Mouse (Mus musculus): ENCODE data around the gene Apol6. TPM values are rescaled to one million over a fixed set of nuclear protein-coding genes. Genes with fewer than 3 reads are reported as not detected.

Gene Apol6
- polyA plus RNA-seq, 1 experiment from 2014 or later: not detected

DNA sequence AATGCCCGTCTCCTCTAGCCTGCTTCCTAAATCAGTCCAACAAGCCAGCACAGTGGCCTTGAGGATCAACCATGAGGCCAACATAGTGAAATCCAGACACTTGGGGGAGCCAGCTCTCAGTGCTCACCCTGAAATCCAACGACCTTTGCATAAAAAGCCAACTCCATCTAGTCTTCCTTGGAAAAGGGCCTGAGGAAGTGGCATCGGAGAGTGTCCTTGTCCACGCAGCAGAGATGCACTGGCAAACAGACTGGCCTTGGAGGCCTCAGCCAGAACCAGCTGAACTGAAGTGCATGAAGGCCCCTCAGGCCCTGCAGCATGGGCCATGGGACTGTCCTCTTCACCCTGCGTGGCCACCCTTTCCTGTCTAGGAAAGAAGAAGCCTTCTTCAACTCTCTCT lies 36.9 kb downstream of the Apol6 start:
- no peaks in the 10 kb centered on the region for H3K9me3 ChIP-seq (ENCODE audit: control insufficient read depth, low read length)
- no peak for ATAC-seq (ENCODE audit: insufficient read depth, low FRiP score, low TSS enrichment)
- H3K27me3 ChIP-seq (ENCODE audit: control insufficient read depth, insufficient read depth, low read length): no peaks in the 10 kb centered on the region
- no peak overlapping the region for H3K27ac ChIP-seq (ENCODE audit: low read depth, low read length)
- peaks cover 15% of the 10 kb centered on the region for H3K36me3 ChIP-seq (ENCODE audit: control insufficient read depth, insufficient read depth, low read length)
- no peak for DNase-seq (ENCODE audit: low spot score)
- no peaks in the 10 kb centered on the region for H3K4me1 ChIP-seq (ENCODE audit: control insufficient read depth, insufficient read depth, low read length)
- no peak overlapping the region for H3K9ac ChIP-seq (ENCODE audit: low read length)
- H3K4me3 ChIP-seq (ENCODE audit: low read depth, low read length): no peak overlapping the region
- H3K4me2 ChIP-seq (ENCODE audit: low read depth): no peak overlapping the region
- WGBS: 87% methylated on average over 5 of the region's 5 CpGs

GRCm38 (mm10) chr15:77085818-77086217 lies 41.3 kb downstream of the Apol6 start:
- Histone ChIP-seq H3K4me1 (ENCODE audit: control insufficient read depth, insufficient read depth, low read length) (no peaks in the 10 kb centered on the region), H3K4me3 (ENCODE audit: low read depth, low read length) (no peak overlapping the region), H3K27ac (ENCODE audit: low read depth, low read length) (no peak overlapping the region), H3K9me3 (ENCODE audit: control insufficient read depth, low read length) (no peaks in the 10 kb centered on the region), H3K4me2 (ENCODE audit: low read depth) (no peak overlapping the region), H3K36me3 (ENCODE audit: control insufficient read depth, insufficient read depth, low read length) (peaks cover 6% of the 10 kb centered on the region), H3K27me3 (ENCODE audit: control insufficient read depth, insufficient read depth, low read length) (no peaks in the 10 kb centered on the region), H3K9ac (ENCODE audit: low read length) (no peak overlapping the region)
- ATAC-seq (ENCODE audit: insufficient read depth, low FRiP score, low TSS enrichment): no peak
- no peak for DNase-seq (ENCODE audit: low spot score)
- 92% methylated on average over 7 of the region's 7 CpGs for WGBS

DNA sequence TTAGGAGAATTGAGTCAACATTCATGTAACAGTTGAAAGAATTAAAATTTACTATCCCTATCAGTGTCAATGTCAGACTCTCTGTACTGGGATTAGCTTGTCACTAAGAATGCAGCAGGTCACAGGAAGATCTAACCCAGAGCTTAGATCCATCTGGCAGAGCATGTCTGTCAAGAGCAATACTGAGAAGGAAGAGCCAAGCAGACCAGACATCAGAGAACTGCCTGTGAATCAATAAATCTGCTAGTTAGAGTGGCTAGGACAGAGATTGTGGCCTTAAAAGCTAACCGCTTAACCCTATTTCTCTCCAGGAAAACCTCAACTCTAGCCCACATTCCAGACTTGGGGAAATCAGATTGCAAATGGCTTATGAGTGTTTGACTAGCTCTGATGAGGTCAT lies 42.0 kb downstream of the Apol6 start:
- WGBS: 94% methylated on average over 1 of the region's 1 CpGs
- no peaks in the 10 kb centered on the region for H3K9me3 ChIP-seq (ENCODE audit: control insufficient read depth, low read length)
- peaks cover 4% of the 10 kb centered on the region for H3K36me3 ChIP-seq (ENCODE audit: control insufficient read depth, insufficient read depth, low read length)
- H3K4me2 ChIP-seq (ENCODE audit: low read depth): no peak overlapping the region
- no peak overlapping the region for H3K27ac ChIP-seq (ENCODE audit: low read depth, low read length)
- H3K27me3 ChIP-seq (ENCODE audit: control insufficient read depth, insufficient read depth, low read length): no peaks in the 10 kb centered on the region
- no peak overlapping the region for H3K4me3 ChIP-seq (ENCODE audit: low read depth, low read length)
- DNase-seq (ENCODE audit: low spot score) (no peak), ATAC-seq (ENCODE audit: insufficient read depth, low FRiP score, low TSS enrichment) (no peak)
- H3K4me1 ChIP-seq (ENCODE audit: control insufficient read depth, insufficient read depth, low read length): no peaks in the 10 kb centered on the region
- H3K9ac ChIP-seq (ENCODE audit: low read length): no peak overlapping the region

DNA sequence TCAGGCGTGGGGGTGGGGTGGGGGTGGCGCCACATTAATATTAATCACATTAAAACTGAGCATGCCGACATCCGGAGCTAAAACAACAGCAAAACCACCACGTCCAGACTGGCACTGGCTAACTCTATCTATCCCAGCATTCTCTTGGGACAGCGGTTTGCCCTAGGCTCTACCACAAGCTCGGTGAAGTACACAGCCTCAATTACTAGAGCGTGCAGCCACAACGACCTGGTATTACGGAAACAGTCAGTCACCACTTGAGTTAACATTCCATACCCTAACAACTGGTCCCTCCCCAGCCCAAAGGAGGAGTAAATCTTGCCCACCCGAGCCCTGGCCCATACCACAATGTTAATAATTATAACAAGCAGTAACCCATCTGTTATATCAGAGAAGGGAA lies 44.7 kb downstream of the Apol6 start:
- no peak overlapping the region for H3K9ac ChIP-seq (ENCODE audit: low read length)
- H3K36me3 ChIP-seq (ENCODE audit: control insufficient read depth, insufficient read depth, low read length): peaks cover 3% of the 10 kb centered on the region; the same call in 1 of the 2 replicates
- no peak overlapping the region for H3K4me2 ChIP-seq (ENCODE audit: low read depth)
- H3K27me3 ChIP-seq (ENCODE audit: control insufficient read depth, insufficient read depth, low read length): no peaks in the 10 kb centered on the region
- no peak overlapping the region for H3K27ac ChIP-seq (ENCODE audit: low read depth, low read length)
- no peaks in the 10 kb centered on the region for H3K9me3 ChIP-seq (ENCODE audit: control insufficient read depth, low read length)
- H3K4me1 ChIP-seq (ENCODE audit: control insufficient read depth, insufficient read depth, low read length): no peaks in the 10 kb centered on the region
- DNase-seq (ENCODE audit: low spot score): no peak
- no peak overlapping the region for H3K4me3 ChIP-seq (ENCODE audit: low read depth, low read length)
- no peak for ATAC-seq (ENCODE audit: insufficient read depth, low FRiP score, low TSS enrichment)
- WGBS: 79% methylated on average over 11 of the region's 11 CpGs

- no peak overlapping the region for H3K27ac ChIP-seq (ENCODE audit: low read depth, low read length)
- no peaks in the 10 kb centered on the region for H3K9me3 ChIP-seq (ENCODE audit: control insufficient read depth, low read length)
- 89% methylated on average over 5 of the region's 5 CpGs for WGBS
- H3K4me2 ChIP-seq (ENCODE audit: low read depth): no peak overlapping the region
- H3K4me3 ChIP-seq (ENCODE audit: low read depth, low read length): no peak overlapping the region
- H3K36me3 ChIP-seq (ENCODE audit: control insufficient read depth, insufficient read depth, low read length): peaks cover 3% of the 10 kb centered on the region; the same call in 1 of the 2 replicates
- ATAC-seq (ENCODE audit: insufficient read depth, low FRiP score, low TSS enrichment) (no peak), DNase-seq (ENCODE audit: low spot score) (no peak)
- no peaks in the 10 kb centered on the region for H3K27me3 ChIP-seq (ENCODE audit: control insufficient read depth, insufficient read depth, low read length)
- no peaks in the 10 kb centered on the region for H3K4me1 ChIP-seq (ENCODE audit: control insufficient read depth, insufficient read depth, low read length)
- H3K9ac ChIP-seq (ENCODE audit: low read length): no peak overlapping the region
Measured at GRCm38 (mm10) chr15:77090531-77090930, 46.0 kb downstream of the Apol6 start.

DNA sequence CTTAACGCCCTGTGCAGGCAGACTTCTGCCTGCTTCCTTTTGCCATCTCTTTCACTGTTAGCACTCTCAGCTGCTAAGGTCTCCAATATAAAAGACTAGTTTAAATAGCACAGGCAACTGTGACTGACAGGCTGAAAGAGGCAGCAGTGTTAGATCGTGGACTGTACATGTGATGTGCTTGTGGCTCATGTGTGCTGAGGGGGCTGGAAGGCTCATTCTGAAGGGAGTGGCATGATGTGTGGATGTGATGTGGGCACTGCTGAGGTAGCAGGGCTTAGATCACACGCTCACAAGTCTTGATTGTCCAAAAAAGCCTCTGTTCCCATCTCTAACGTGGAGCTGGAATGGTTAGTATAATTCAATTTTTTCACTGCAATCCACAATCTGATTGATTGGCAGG lies 46.9 kb downstream of the Apol6 start:
- Histone ChIP-seq H3K27me3 (ENCODE audit: control insufficient read depth, insufficient read depth, low read length) (no peaks in the 10 kb centered on the region), H3K36me3 (ENCODE audit: control insufficient read depth, insufficient read depth, low read length) (peaks cover 3% of the 10 kb centered on the region; the same call in 1 of the 2 replicates), H3K9me3 (ENCODE audit: control insufficient read depth, low read length) (no peaks in the 10 kb centered on the region), H3K4me3 (ENCODE audit: low read depth, low read length) (no peak overlapping the region), H3K4me1 (ENCODE audit: control insufficient read depth, insufficient read depth, low read length) (no peaks in the 10 kb centered on the region), H3K27ac (ENCODE audit: low read depth, low read length) (no peak overlapping the region), H3K9ac (ENCODE audit: low read length) (no peak overlapping the region), H3K4me2 (ENCODE audit: low read depth) (no peak overlapping the region)
- DNase-seq (ENCODE audit: low spot score) (no peak), ATAC-seq (ENCODE audit: insufficient read depth, low FRiP score, low TSS enrichment) (no peak)
- WGBS: 95% methylated on average over 4 of the region's 4 CpGs

GRCm38 (mm10) chr15:77094431-77094830 lies 49.9 kb downstream of the Apol6 start:
- no peak overlapping the region for H3K4me3 ChIP-seq (ENCODE audit: low read depth, low read length)
- no peaks in the 10 kb centered on the region; the same call in 1 of the 2 replicates for H3K36me3 ChIP-seq (ENCODE audit: control insufficient read depth, insufficient read depth, low read length)
- no peaks in the 10 kb centered on the region for H3K4me1 ChIP-seq (ENCODE audit: control insufficient read depth, insufficient read depth, low read length)
- no peak overlapping the region for H3K27ac ChIP-seq (ENCODE audit: low read depth, low read length)
- WGBS: 95% methylated on average over 13 of the region's 13 CpGs
- H3K27me3 ChIP-seq (ENCODE audit: control insufficient read depth, insufficient read depth, low read length): no peaks in the 10 kb centered on the region
- no peak for ATAC-seq (ENCODE audit: insufficient read depth, low FRiP score, low TSS enrichment)
- no peak overlapping the region for H3K4me2 ChIP-seq (ENCODE audit: low read depth)
- H3K9ac ChIP-seq (ENCODE audit: low read length): no peak overlapping the region
- DNase-seq (ENCODE audit: low spot score): no peak
- H3K9me3 ChIP-seq (ENCODE audit: control insufficient read depth, low read length): no peaks in the 10 kb centered on the region

- Histone ChIP-seq H3K9me3 (ENCODE audit: control insufficient read depth, low read length) (no peaks in the 10 kb centered on the region), H3K4me1 (ENCODE audit: control insufficient read depth, insufficient read depth, low read length) (no peaks in the 10 kb centered on the region), H3K9ac (ENCODE audit: low read length) (no peak overlapping the region), H3K36me3 (ENCODE audit: control insufficient read depth, insufficient read depth, low read length) (no peaks in the 10 kb centered on the region; the same call in 1 of the 2 replicates), H3K27me3 (ENCODE audit: control insufficient read depth, insufficient read depth, low read length) (no peaks in the 10 kb centered on the region), H3K4me2 (ENCODE audit: low read depth) (no peak overlapping the region), H3K4me3 (ENCODE audit: low read depth, low read length) (no peak overlapping the region), H3K27ac (ENCODE audit: low read depth, low read length) (no peak overlapping the region)
- no peak for DNase-seq (ENCODE audit: low spot score)
- WGBS: 92% methylated on average over 1 of the region's 1 CpGs
- ATAC-seq (ENCODE audit: insufficient read depth, low FRiP score, low TSS enrichment): no peak
Measured at GRCm38 (mm10) chr15:77095216-77095615, 50.7 kb downstream of the Apol6 start.

- WGBS: 90% methylated on average over 6 of the region's 6 CpGs
Measured at GRCm38 (mm10) chr15:77097358-77097757, 52.8 kb downstream of the Apol6 start.

More at GRCm38 (mm10) chr15:77097358-77097757, 52.8 kb downstream of the Apol6 start:
- H3K36me3 ChIP-seq (ENCODE audit: control insufficient read depth, insufficient read depth, low read length): no peaks in the 10 kb centered on the region; the same call in 1 of the 2 replicates
- no peaks in the 10 kb centered on the region for H3K9me3 ChIP-seq (ENCODE audit: control insufficient read depth, low read length)
- H3K4me1 ChIP-seq (ENCODE audit: control insufficient read depth, insufficient read depth, low read length): no peaks in the 10 kb centered on the region
- DNase-seq (ENCODE audit: low spot score): no peak
- no peak overlapping the region for H3K27ac ChIP-seq (ENCODE audit: low read depth, low read length)
- no peak overlapping the region for H3K4me2 ChIP-seq (ENCODE audit: low read depth)
- H3K4me3 ChIP-seq (ENCODE audit: low read depth, low read length): no peak overlapping the region
- no peak overlapping the region for H3K9ac ChIP-seq (ENCODE audit: low read length)
- no peaks in the 10 kb centered on the region for H3K27me3 ChIP-seq (ENCODE audit: control insufficient read depth, insufficient read depth, low read length)
- ATAC-seq (ENCODE audit: insufficient read depth, low FRiP score, low TSS enrichment): no peak

Data from neural tube, embryonic 11.5 days (tissue).